Mouse (Mus musculus) CH12.LX (cell line): Measurements from ENCODE around the gene Zfp954. TPM values are rescaled to one million over a fixed set of nuclear protein-coding genes. Genes with fewer than 3 reads are reported as not detected.

Experiments used
- DNase-seq: peaks from one replicate; pipeline ENCODE4 v3.0.0-alpha.2; 2013; ENCODE audit errors: extremely low read depth
- H3K27ac ChIP-seq: 2 replicates; pipeline ENCODE4 v1.5.1; 2012; ENCODE audit warnings: low read depth, mild to moderate bottlenecking, control low read depth, moderate library complexity; ENCODE audit not compliant: insufficient read depth
- H3K27me3 ChIP-seq: replicated peaks from 2 replicates; pipeline ENCODE3; 2012; ENCODE audit warnings: inconsistent platforms
- H3K36me3 ChIP-seq, 2 experiments: replicated peaks in 1 of 2; 2 replicates each; pipeline versions ENCODE3 to v1.6.1; 2012; ENCODE audit warnings: inconsistent platforms in 1 of 2, low read length in 1 of 2, mild to moderate bottlenecking in 1 of 2, mixed read lengths in 1 of 2, moderate library complexity in 1 of 2; ENCODE audit not compliant: control insufficient read depth in 1 of 2, insufficient read depth in 1 of 2
- H3K4me1 ChIP-seq, 2 experiments: 2 replicates each; pipeline ENCODE4 v1.6.1; 2012; ENCODE audit warnings: inconsistent platforms in 1 of 2, moderate library complexity in 1 of 2; ENCODE audit not compliant: insufficient read depth in 2 of 2, control insufficient read depth in 1 of 2
- H3K4me2 ChIP-seq: 2 replicates; pipeline ENCODE4 v1.6.1; 2012; ENCODE audit warnings: low read depth, mild to moderate bottlenecking, control low read depth; ENCODE audit not compliant: poor library complexity, insufficient read depth, severe bottlenecking
- H3K4me3 ChIP-seq, 3 experiments: fragments of 150-350 bp in 1 of 3; sonication (generic) in 1 of 3; replicated peaks in 1 of 3; 2 replicates each; pipeline versions ENCODE3 to v1.5.1; 2011 to 2012; ENCODE audit warnings: low read depth in 2 of 3, low read length in 2 of 3, mild to moderate bottlenecking in 2 of 3, moderate library complexity in 2 of 3, control low read depth in 1 of 3, improper control_type of control experiment in 1 of 3, inconsistent platforms in 1 of 3, mixed read lengths in 1 of 3; ENCODE audit not compliant: poor library complexity in 1 of 3
- H3K79me2 ChIP-seq: replicated peaks from 2 replicates; pipeline ENCODE4 v1.6.1; 2012; ENCODE audit warnings: mild to moderate bottlenecking, moderate library complexity; ENCODE audit not compliant: control insufficient read depth, poor library complexity, insufficient read depth, severe bottlenecking; ENCODE audit errors: extremely low read depth
- H3K9ac ChIP-seq: 2 replicates; pipeline ENCODE4 v1.6.1; 2012; ENCODE audit warnings: low read depth, mild to moderate bottlenecking, control low read depth, moderate library complexity; ENCODE audit not compliant: insufficient read depth
- H3K9me3 ChIP-seq: replicated peaks from 2 replicates; pipeline ENCODE3; 2012; ENCODE audit warnings: low read length, inconsistent platforms, mixed read lengths
- BHLHE40 ChIP-seq: IDR thresholded peaks from 2 replicates; pipeline ENCODE4 v1.6.1; 2011; ENCODE audit warnings: mild to moderate bottlenecking, low read depth, low read length, improper control_type of control experiment
- CHD2 ChIP-seq: IDR thresholded peaks from 2 replicates; pipeline ENCODE4 v1.6.1; 2011; ENCODE audit warnings: low read length, improper control_type of control experiment
- CTCF ChIP-seq, 2 experiments: IDR thresholded peaks in 1 of 2; conservative IDR thresholded peaks in 1 of 2; 2 replicates each; pipeline ENCODE4 v1.5.1; 2011 to 2012; ENCODE audit warnings: low read depth in 2 of 2, low read length in 2 of 2, improper control_type of control experiment in 1 of 2, inconsistent platforms in 1 of 2, mild to moderate bottlenecking in 1 of 2, moderate library complexity in 1 of 2
- E2F4 ChIP-seq: IDR thresholded peaks from 2 replicates; pipeline ENCODE4 v1.6.1; 2011; ENCODE audit warnings: low read depth, low read length, improper control_type of control experiment; ENCODE audit not compliant: insufficient replicate concordance
- ELF1 ChIP-seq: IDR thresholded peaks from 2 replicates; pipeline ENCODE4 v1.6.1; 2014; ENCODE audit warnings: low read depth, mild to moderate bottlenecking, inconsistent platforms, low read length, improper control_type of control experiment
- ETS1 ChIP-seq: conservative IDR thresholded peaks from 2 replicates; pipeline ENCODE4 v1.6.1; 2012; ENCODE audit warnings: low read depth, mild to moderate bottlenecking, inconsistent platforms, low read length, improper control_type of control experiment, moderate library complexity
- GABPA ChIP-seq: IDR thresholded peaks from 2 replicates; pipeline ENCODE4 v1.6.1; 2012; ENCODE audit warnings: low read depth, low read length, improper control_type of control experiment, inconsistent platforms; ENCODE audit not compliant: insufficient replicate concordance
- HCFC1 ChIP-seq: IDR thresholded peaks from 2 replicates; pipeline ENCODE4 v1.6.1; 2012; ENCODE audit warnings: low read depth, mild to moderate bottlenecking, inconsistent platforms, low read length, improper control_type of control experiment
- JUND ChIP-seq: conservative IDR thresholded peaks from 2 replicates; pipeline ENCODE4 v1.6.1; 2011; ENCODE audit warnings: low read depth, low read length, improper control_type of control experiment
- KAT2A ChIP-seq: IDR thresholded peaks from 2 replicates; pipeline ENCODE4 v1.6.1; 2012; ENCODE audit warnings: low read length, improper control_type of control experiment, inconsistent platforms; ENCODE audit not compliant: insufficient replicate concordance
- MAX ChIP-seq: IDR thresholded peaks from 2 replicates; pipeline ENCODE4 v1.6.1; 2011; ENCODE audit warnings: low read length, improper control_type of control experiment
- MAZ ChIP-seq: IDR thresholded peaks from 2 replicates; pipeline ENCODE4 v1.6.1; 2012; ENCODE audit warnings: low read depth, mild to moderate bottlenecking, inconsistent platforms, low read length, improper control_type of control experiment, moderate library complexity
- MEF2A ChIP-seq: IDR thresholded peaks from 2 replicates; pipeline ENCODE4 v1.6.1; 2014; ENCODE audit warnings: low read depth, mild to moderate bottlenecking, inconsistent platforms, low read length, improper control_type of control experiment, borderline replicate concordance
- MXI1 ChIP-seq: IDR thresholded peaks from 2 replicates; pipeline ENCODE4 v1.6.1; 2011; ENCODE audit warnings: mild to moderate bottlenecking, low read depth, low read length, improper control_type of control experiment
- NRF1 ChIP-seq: IDR thresholded peaks from 2 replicates; pipeline ENCODE4 v1.6.1; 2014; ENCODE audit warnings: low read depth, mild to moderate bottlenecking, inconsistent platforms, low read length, improper control_type of control experiment, moderate library complexity
- PAX5 ChIP-seq: IDR thresholded peaks from 2 replicates; pipeline ENCODE4 v1.6.1; 2012; ENCODE audit warnings: low read length, inconsistent platforms, mixed read lengths
- POLR2A ChIP-seq: IDR thresholded peaks from 2 replicates; pipeline ENCODE4 v1.6.1; 2011; ENCODE audit warnings: low read depth, mild to moderate bottlenecking, improper control_type of control experiment, low read length
- RAD21 ChIP-seq: IDR thresholded peaks from 2 replicates; pipeline ENCODE4 v1.6.1; 2011; ENCODE audit warnings: low read depth, mild to moderate bottlenecking, low read length, improper control_type of control experiment, moderate library complexity
- RCOR1 ChIP-seq: conservative IDR thresholded peaks from 2 replicates; pipeline ENCODE4 v1.6.1; 2012; ENCODE audit warnings: low read depth, mild to moderate bottlenecking, inconsistent platforms, low read length, improper control_type of control experiment
- SIN3A ChIP-seq: IDR thresholded peaks from 2 replicates; pipeline ENCODE4 v1.6.1; 2012; ENCODE audit warnings: low read length, improper control_type of control experiment, inconsistent platforms
- SMC3 ChIP-seq: IDR thresholded peaks from 2 replicates; pipeline ENCODE4 v1.6.1; 2011; ENCODE audit warnings: low read depth, low read length, improper control_type of control experiment
- TBP ChIP-seq: conservative IDR thresholded peaks from 2 replicates; pipeline ENCODE4 v1.6.1; 2011; ENCODE audit warnings: low read depth, low read length, improper control_type of control experiment
- TCF12 ChIP-seq: IDR thresholded peaks from 2 replicates; pipeline ENCODE4 v1.6.1; 2014; ENCODE audit warnings: low read depth, mild to moderate bottlenecking, inconsistent platforms, low read length, improper control_type of control experiment
- USF1 ChIP-seq: IDR thresholded peaks from 2 replicates; pipeline ENCODE4 v1.6.1; 2014; ENCODE audit warnings: low read depth, mild to moderate bottlenecking, inconsistent platforms, low read length, improper control_type of control experiment
- USF2 ChIP-seq: conservative IDR thresholded peaks from 2 replicates; pipeline ENCODE4 v1.6.1; 2011; ENCODE audit warnings: low read depth, low read length, improper control_type of control experiment
- ZC3H11A ChIP-seq: IDR thresholded peaks from 2 replicates; pipeline ENCODE4 v1.6.1; 2012; ENCODE audit warnings: low read depth, mild to moderate bottlenecking, inconsistent platforms, low read length, improper control_type of control experiment
- ZKSCAN1 ChIP-seq: IDR thresholded peaks from 2 replicates; pipeline ENCODE4 v1.6.1; 2012; ENCODE audit warnings: low read depth, inconsistent platforms, low read length, improper control_type of control experiment, borderline replicate concordance
- ZNF384 ChIP-seq: IDR thresholded peaks from 2 replicates; pipeline ENCODE4 v1.6.1; 2012; ENCODE audit warnings: low read depth, low read length, improper control_type of control experiment, inconsistent platforms
- dilution Hi-C: fragments of 300-500 bp; cut with MboI; formaldehyde crosslinking; loops from 2 replicates; pipeline ENCODE4 v1.14.3; 2020; ENCODE audit warnings: low sequenced_read_pairs; ENCODE audit not compliant: extremely low pct_unique_long_range_greater_than_20kb, extremely low pct_ligation_motif_present
- in situ Hi-C: fragments of 300-500 bp; cut with MboI; formaldehyde crosslinking; loops from 3 replicates; pipeline ENCODE4 v1.14.3; 2019; ENCODE audit warnings: low sequenced_read_pairs, low pct_ligation_motif_present, low pct_unique_long_range_greater_than_20kb, mixed read lengths
- polyA plus RNA-seq: library from polyadenylated mRNA; unstranded; fragments of >175 nt; gene quantifications from 2 replicates; pipeline ENCODE4 v1.2.1, GENCODE M21; 2012; ENCODE audit warnings: low read depth; ENCODE audit not compliant: insufficient read length
- total RNA-seq, 2 experiments: library from RNA; depleted of rRNA; stranded (reverse); fragments of 300-350 nt in 1 of 2; fragments of >200 nt in 1 of 2; gene quantifications; 2 replicates each; pipeline ENCODE4 v1.2.3; 2012 to 2014

The Zfp954 gene
- total and polyA plus RNA-seq, 3 experiments = 7.6 to 19.7 (median 19.4) TPM

- dilution Hi-C loops = no loop called here
- no peak within 1 kb of the TSS for H3K27ac ChIP-seq
- H3K9ac ChIP-seq = peak within 1 kb of the TSS; percentile 63; the same call in 1 of the 2 replicates
- H3K9me3 ChIP-seq = no peaks in the 10 kb centered on the region
- DNase-seq = peak; percentile 65
- no peaks in the 10 kb centered on the region for H3K27me3 ChIP-seq
- H3K4me1 ChIP-seq = peaks cover 4 to 21% of the 10 kb centered on the region in 2 experiments
- no peaks in the 10 kb centered on the region for H3K79me2 ChIP-seq
- 0 out of 2 replicates have a peak, but pooled peaks have one; percentile 42 for TF ChIP-seq E2F4
- TF ChIP-seq ZC3H11A = no peak
- no peak for TF ChIP-seq BHLHE40
- TF ChIP-seq KAT2A = peak; percentile 88; the same call in 1 of the 2 replicates
- TF ChIP-seq ZNF384 = no peak
- TF ChIP-seq RCOR1 = no peak
- no peak for TF ChIP-seq PAX5
- no peak for TF ChIP-seq ZKSCAN1
- TF ChIP-seq HCFC1 = peak; percentile 95
- peak; percentile 70; the same call in 1 of the 2 replicates for TF ChIP-seq MAX
- 0 out of 2 replicates have a peak, but pooled peaks have one; percentile 29 for TF ChIP-seq MEF2A
- peak; percentile 26; the same call in 1 of the 2 replicates for TF ChIP-seq USF2
- TF ChIP-seq NRF1 = 0 out of 2 replicates have a peak, but pooled peaks have one; percentile 10
- TF ChIP-seq TCF12 = peak; percentile 41; the same call in 1 of the 2 replicates
- peak in 1 of 2 experiments; percentile 70; a peak in 2 of 4 replicates for TF ChIP-seq CTCF (conservative IDR thresholded peaks at IDR 0.05 in 1 of 2, IDR thresholded peaks at IDR 0.05 in 1 of 2; ENCODE audit: low read depth in 2 of 2, low read length in 2 of 2)
- TF ChIP-seq JUND = no peak
- peak; percentile 40 for TF ChIP-seq MXI1
- peak; percentile 66; the same call in 1 of the 2 replicates for TF ChIP-seq SIN3A
- 0 out of 2 replicates have a peak, but pooled peaks have one; percentile 33 for TF ChIP-seq POLR2A
- peak; percentile 52 for TF ChIP-seq USF1
- peak; percentile 11; the same call in 1 of the 2 replicates for TF ChIP-seq GABPA
- no peak for TF ChIP-seq CHD2
- TF ChIP-seq TBP = 0 out of 2 replicates have a peak, but pooled peaks have one; percentile 39
- TF ChIP-seq MAZ = no peak
- TF ChIP-seq RAD21 = peak; percentile 58
- TF ChIP-seq ETS1 = no peak
- TF ChIP-seq ELF1 = peak; percentile 67
- peak; percentile 47; the same call in 1 of the 2 replicates for TF ChIP-seq SMC3
- H3K36me3 ChIP-seq = peaks cover 0 to 19% of the 10 kb centered on the region in 2 experiments
- in situ Hi-C loops = loop anchor here (5.0 kb wide), 1 partner anchor 46 kb away; no protein-coding TSS in a partner anchor
- peak within 1 kb of the TSS; percentile 58 to 86 (median 65) for H3K4me3 ChIP-seq
- peak within 1 kb of the TSS; percentile 69 for H3K4me2 ChIP-seq
These were observed 15.1 kb upstream of the Zfp954 start, which contains the start of gene Zfp773 for GRCm38 (mm10) chr7:7136379-7136866. TSS of gene Zfp773 (minus strand) at chr7:7136755.
